Mouse (Mus musculus) liver, embryonic 14.5 days (tissue): ENCODE data around the gene Hist1h2bl.

Experiments
- CTCF ChIP-seq: IDR thresholded peaks from 2 replicates; pipeline ENCODE4 v1.5.1; 2016; ENCODE audit warnings: antibody characterized with exemption, low read depth, control low read depth
- EP300 ChIP-seq: IDR thresholded peaks from 2 replicates; pipeline ENCODE4 v1.6.1; 2016; ENCODE audit warnings: antibody characterized with exemption, low read depth

DNA sequence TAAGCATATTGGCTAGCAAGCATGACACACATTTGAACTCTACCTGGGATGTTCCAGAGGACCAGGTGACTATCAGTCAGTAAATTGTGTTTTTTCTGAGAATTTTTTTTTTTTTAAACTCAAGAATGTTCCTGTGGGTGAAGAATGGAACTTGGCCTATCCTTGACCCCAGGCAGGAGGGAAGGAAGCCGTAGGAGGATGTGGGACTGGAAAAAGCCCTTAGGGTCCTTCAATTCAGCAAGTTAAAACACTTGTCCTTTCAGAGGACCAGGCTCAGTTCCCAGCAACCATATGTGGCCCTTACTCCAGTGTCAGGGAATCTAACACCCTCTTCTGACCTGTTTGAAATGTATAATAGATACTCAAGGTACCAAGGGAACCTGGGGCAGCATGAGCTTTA, 13.6 kb upstream of the Hist1h2bl start:
- TF ChIP-seq CTCF = no peak
- TF ChIP-seq EP300 = no peak
